Mouse (Mus musculus) retina, adult 2 months (tissue): ENCODE measurements at regions not wholly inside any gene's neighbourhood (a gene's known extent, or its start where the extent isn't known, plus 50 kb on each side); places are given as distances from the start of the nearest gene placed in this dataset.

Source experiments
- DNase-seq: peaks from one replicate; pipeline ENCODE4 v3.0.0-alpha.2; 2012; ENCODE audit warnings: low read depth, low spot score

DNA sequence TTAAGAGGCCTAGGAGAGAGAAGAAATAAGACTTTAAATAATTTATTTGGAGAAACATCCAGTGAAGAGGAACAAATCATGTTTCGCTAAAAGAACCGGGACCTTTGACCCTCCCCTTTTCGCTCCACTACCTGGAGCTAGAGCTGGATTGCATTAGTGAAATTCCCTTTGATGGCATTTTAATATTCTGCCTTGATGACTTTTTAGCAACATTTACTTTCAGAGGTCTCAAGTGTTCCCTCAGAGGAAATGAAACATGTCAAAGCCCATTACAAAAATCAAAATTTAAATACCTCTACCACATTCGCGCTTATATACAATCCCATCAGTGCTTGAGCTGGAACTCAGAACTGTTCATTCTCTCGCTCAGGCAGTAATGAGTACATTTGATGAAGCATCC is 297.0 kb upstream of the Gm10295 start:
- DNase-seq, result no peak

DNA sequence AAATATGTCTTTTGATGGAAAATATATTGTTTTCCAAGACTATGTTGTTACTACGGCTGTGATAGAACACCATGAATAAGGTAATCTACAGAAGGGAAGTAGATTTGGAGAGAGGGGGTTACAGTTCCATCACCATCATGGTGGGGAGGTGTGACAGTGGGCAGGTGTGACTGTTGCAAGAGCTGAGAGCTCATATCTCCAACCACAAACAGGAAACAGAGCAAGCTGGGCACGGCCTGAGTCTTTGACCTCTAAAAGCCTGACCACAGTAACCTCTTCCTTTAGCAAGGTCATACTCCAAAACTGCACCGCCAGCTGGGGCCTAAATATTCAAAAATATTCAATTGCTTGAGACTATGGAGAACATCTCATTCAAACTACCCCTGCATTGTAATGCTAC is 295.7 kb upstream of the Gm10295 start:
- no peak for DNase-seq

DNA sequence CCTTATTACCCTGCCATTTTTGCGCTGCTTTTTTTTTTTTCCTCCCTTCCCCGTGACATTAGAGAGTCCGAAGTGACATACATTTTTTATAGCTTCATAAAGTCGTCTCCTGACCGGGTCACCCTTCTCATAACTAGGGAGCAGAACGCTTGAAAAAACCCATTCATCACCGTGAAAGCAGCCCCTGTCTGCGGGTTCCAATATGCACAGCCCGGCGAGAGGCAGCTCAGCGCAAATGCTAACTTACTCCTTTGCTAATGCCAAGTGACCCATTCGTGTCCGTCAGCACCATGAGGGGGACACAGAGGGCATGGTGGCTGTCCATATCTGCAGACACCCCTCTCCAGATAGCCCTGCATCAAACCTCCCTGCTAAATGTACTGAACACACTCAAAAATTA is 271.8 kb upstream of the Gm10295 start:
- no peak for DNase-seq

DNA sequence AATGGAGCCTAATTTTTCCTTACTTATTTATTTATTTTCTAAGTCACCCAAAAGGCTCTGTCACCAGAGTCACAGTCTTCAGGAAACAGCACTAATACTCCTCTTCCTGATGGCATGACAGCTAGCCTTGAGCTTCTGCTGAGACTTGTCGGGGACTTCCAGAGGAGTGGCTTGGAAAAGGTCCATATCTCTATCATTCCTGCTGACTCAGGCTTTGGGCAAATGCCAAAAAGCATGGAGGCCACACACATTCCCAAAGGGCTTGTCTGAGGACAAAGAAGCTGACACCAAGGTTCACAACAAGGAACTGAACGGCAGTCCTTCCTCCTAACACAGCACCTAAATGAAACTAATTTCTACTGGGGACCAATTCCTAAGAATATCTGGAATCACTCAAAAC is 251.9 kb upstream of the Gm10295 start:
- no peak for DNase-seq

DNA sequence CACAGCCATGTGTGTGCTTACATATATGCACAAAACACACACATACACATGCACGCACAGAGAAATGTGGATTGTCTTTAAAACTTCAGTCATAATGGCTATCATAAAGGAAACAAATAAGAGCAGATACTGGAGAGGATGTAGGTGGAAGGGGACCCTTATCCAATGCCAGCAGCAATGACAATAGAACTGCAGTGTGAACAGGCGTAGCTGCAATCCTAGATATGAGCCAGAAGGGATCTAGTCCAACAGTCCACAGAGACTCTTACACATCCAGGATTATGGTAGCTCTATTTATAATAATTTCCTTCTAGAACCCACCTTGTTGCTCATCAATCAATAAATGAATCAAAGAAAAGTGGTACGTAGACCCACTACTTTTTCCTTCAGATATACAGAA is 245.5 kb upstream of the Gm10295 start:
- DNase-seq, result no peak

DNA sequence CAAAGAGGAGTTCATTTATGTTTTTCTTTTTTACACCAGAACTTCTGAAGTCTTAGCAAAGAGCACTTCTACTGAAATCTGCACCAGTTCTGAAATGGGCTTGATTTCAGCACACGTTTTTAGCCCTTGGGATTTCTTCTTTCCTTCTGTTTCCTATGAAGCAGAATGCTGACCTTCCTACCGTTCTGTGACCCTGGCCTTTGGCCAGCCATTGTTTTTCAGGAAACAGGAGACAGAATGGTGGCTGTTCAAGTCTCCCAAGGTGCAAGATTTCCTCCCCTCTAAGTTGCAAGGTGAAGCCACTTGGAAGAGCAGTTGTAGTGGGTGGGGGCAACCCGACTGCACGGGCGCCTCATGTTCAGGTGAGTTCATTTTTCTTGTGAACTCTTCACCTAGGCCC is 236.3 kb upstream of the Gm10295 start:
- no peak for DNase-seq

DNA sequence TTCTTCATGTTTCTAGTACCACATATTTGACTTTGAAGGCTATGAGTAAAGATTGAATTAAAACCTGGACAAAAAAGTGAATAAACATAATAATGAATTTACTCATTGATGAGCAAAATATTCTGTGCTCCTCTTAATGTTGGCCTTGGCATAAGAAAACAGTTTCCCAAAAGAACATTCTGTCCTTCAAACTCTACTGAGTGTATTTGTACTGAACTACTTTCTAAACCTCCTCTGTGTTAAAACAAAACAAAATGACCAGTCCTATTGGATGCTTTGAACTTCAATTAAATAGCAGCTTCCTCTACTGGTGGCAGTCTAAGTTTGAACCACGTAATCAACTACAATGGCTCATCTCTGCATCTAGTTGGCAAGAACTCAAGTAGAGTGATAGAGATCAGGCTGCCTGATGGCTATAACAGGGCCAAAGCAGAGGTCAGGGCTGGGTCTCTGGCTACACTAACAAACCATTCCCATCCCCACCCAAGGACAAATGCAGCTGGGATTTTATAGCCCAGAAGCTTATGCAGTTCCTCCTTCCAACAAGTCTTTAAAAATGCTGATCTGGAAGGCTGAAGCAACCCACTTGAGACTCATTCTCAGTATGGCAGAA is 232.3 kb upstream of the Gm10295 start:
- DNase-seq, result no peak

DNA sequence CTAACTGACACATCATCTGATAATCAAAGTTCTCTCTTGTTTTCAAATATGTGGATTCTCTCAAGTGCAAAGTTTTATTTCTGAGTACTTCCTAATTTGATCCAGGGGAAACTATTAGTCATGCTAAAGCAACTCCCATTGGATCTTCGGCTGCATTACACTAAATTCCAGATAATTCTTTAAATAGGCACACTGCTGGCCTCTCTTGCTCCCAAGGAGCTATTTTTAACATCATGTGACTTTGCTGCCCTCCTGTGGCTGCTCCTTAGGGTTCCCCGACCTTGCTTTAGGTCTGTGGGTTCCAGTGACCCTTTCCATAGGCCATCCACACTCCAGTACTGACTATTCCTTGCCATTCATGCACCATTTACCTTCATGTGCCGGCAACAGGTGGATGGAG is 230.5 kb upstream of the Gm10295 start:
- DNase-seq, result no peak

DNA sequence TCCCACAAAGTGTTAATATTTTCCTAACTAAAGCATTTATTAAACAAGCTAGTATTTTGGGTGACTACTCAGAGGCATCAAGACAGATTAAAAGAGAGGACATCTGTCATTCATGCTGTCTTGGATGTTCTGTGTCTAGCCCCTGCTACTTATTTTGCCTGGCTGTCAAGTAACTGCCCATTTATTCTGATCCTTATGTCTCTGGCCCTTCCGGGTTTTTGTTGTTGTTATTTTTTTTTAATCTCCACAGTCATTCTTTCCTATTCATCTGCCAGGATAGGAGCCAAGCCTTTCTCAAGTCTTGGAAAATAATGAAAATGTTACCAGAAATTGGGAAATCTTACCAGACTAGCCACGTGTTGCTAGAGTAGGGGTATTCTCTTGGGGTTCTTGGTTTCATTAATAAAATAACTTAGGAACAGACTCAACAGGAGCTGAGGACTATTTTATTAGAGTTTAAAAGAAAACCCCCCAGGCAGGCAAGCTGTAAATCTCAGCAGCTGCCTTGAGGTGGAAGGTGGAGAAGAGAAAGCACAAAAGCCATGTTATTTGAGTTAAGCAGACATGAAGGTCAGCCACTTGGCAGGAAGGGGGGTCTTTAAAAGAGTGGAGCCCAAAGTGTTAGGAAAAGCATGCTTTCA is 209.1 kb upstream of the Gm10295 start:
- DNase-seq, result no peak

DNA sequence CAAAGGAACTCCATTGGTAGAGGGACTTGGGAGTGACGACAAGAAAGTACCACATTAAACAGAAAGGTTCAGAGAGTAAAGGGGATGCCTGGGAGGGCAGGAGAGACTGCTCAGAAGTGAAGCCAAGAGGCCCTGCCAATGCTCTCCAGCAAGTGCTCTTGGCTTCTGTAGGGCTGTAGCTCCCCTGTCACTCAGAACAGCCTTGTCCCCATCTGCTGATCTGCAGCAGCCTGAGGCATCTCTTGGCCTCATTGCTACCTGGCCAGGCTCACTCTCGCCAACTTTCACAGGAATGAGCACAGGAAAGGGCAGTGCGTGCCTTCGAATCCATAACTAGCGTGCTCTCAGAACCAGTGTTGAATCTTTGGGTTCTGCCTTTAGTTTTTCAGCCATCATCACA is 205.2 kb upstream of the Gm10295 start:
- DNase-seq, result no peak

DNA sequence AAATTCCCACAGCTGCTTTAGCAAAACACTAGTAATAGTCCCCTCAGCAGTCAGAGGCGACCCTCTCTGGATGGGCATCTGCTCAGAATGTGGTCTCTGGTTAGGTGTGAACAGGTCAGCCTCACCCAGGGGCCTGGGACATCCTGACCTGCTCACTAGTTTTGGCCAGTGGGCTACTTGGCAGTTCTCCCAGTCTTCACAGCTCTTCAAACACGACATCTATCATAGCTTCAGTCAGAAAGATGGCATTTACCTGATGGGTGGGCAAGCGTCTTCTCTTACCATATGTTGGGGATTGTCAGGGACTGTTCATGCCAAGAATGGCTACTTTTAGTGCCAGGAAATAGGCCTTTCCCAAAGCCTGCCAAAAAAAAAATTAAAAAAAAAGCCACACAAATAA is 204.2 kb upstream of the Gm10295 start:
- DNase-seq, result no peak

DNA sequence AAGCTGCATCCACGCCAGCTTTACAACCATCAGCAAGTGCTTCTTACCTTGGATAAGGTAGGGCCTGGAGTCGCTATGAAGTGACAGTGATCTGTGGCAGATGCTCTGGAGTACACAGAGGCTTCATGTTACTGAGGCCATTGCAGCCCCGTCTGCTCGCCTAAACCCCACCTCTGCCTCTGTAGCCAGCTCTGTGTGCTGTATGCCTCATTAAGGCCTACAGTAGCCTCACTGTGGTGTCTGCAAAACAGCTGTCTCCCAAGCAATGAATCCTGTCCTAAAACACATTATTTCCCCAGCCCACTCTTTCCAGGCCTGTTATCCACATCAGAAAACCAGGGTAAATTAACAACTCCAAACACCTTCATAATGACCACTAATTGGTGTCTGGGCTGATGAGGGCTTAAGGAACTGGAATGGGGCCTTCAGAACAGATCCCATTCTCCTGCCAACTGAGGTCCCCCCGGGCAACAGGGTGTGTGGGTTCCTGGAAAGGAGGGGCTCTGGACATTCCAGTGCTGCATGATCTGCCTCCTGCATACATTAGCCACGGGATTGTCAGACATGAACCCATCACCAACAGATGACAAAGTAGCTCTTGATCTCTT is 195.4 kb upstream of the Gm10295 start:
- no peak for DNase-seq

DNA sequence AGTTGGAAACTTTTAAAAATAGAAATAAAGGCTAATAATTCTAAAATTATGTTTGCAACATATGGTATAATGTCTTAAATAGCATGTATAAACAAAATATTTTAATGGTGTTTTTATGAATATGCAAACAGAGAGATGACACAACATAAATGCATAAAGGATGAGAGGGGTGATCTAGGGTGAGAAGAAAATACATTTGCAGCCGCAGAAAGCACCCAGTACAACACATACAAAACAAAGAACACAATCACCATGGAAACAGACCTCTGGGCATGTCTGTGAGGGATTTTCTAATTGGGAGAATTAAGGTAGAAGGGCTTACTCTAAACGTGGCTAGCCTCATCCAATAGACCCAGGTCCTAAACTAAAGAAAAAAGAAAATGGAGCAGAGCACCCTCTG is 190.2 kb upstream of the Gm10295 start:
- no peak for DNase-seq

DNA sequence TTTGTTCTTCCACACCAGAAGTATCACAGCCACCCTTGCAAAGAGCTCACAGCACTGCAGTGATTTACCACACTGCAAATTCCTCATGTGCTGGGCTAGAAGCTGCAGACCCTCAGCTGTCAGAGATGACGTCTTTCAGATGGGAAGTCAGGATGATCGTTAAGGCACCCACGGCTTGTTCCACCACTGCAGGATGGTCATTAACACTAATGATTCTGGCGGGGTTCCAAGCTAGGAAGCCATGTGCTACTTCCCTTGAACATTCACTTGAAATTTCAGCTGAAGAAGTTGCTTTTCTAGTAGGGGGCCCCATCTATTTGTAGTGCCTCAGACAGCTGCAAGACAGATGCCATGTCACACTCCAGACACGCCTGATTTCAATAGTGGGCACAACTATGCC is 181.8 kb upstream of the Gm10295 start:
- no peak for DNase-seq

DNA sequence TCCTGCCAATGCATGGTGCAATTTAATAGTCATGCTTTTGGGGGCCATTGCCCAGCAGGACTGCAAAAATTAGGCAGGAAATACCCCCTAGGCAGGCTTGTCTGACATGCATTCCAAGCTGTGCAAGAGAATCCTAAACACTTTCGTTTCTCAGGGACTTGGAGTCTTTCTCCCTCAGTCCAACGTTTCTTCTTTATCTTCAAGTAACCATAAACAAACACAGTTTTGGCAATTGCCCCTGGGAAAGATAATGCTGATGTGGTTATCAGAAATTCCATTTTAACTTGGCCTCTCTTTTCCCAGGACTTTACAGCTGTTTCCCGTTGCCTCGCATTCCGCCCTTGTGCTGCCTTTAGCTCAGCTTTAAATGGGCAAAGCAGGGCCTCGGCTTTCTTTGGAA is 180.2 kb upstream of the Gm10295 start:
- no peak for DNase-seq

DNA sequence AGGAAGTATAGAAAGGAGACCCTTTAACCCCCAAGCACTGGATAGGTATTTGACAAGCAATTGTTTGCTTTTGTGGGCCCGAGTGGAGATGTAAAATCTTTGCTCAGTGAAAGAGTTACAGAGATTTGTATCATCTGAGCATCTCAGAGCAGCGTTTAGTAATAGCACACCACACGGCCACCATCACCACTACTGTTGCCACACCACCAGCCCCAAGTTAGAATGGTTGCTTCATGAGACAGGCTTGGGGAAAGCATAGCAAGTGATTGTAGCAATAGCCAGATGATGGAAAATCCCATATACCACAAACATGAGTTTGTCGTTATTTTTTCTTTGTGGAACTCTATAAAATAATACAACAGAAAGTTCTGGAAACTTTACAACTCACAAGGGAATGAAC is 179.6 kb upstream of the Gm10295 start:
- no peak for DNase-seq

DNA sequence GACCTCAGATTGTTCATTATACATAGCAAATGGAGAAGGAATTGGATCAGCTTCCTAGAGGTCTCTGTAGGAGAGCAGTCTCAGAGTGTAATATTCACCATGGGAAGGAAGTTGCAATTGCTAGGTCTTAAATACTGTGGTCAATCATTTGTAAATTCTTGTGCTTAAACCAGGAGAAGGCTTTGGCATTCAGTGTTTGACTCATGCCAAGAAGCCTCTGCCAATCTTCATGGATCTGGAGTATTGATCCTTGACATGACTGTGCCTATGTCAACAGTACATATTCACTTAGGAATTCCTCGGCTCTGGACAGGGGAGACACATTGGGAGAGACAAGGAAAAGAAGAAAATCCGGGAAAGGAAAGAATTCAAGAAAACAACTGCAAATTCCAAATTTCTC is 174.9 kb upstream of the Gm10295 start:
- no peak for DNase-seq

DNA sequence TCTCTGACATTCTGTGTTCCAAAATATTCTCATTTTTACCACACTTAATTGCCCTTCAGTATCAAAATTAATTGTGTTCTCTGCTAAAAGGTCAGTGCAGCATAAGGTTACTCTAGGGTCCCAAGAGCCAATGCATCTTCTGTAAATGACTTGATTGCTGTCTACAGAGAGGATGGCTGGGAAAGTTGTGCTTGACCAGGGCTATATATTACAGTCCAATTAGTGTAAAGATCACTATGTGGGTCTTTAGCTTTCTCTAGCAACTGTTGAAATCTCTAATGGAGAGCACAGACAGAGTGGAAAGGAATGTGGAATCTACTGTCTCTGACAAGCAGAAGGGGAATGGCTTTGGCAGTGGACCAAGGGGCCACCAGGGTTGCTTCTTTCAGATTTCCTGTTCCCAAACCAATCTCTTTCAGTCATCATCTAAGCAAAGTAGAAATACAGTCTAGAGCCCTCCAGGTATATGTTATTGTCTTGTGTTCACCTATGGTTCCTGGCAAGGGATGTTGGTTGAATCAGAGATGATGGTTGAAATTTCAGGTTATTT is 173.4 kb upstream of the Gm10295 start:
- DNase-seq, result no peak

DNA sequence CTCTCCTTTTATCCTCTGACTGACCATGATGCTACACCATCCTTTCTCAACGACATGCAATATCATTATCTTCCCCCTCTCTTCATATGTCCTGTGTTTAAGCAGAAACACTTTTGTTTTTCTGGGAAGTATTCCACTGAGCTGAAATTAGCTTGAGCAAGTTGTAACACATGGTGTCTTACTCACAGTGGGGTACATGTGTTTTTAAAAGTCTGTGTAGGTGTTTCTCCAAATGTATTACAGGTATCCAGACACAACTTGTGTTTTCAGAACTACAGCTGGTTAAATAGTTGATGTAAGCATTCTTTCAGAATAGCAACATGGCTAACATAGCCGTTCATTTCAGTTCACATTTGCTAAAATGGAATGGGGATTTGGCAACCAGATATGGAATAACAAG is 172.8 kb upstream of the Gm10295 start:
- DNase-seq, result no peak

DNA sequence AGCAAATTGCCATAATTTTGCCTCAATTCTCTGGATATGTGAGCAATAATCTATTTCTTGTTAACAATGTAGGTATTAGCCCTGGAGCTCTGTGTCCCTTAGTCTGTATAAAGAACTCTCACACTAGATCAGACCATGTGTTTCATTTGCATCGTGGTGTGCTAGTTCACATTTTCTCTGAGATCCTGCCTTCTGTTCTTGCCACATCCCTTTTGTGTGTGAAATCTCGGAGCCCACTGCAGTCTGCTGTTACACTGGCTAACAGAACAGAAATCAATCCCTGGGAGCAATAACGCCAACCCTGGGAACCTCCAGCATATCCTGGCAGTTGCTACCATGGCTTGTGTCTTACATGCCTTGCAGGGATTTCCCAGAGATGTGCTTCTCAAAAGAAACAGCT is 156.1 kb upstream of the Gm10295 start:
- DNase-seq, result no peak

DNA sequence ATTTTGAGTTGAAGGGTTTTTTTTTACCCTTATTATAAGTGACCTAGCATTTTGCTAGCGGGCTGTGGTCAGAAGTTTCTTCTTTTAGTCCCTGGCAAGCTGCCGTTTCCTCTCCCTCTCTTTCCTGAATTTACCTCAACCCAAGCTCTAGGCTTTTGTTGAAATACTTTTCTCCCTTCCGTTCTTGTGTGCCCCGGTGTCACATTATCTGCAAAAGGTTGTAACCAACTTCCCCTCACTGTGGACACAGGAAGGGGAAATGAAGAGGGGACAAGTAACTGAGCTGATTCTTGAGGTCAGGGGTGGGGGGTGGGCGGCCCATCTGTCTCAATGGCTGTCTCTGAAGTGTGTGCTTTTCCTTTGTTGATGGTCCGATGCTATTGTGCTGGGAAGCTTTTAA is 149.4 kb upstream of the Gm10295 start:
- no peak for DNase-seq

DNA sequence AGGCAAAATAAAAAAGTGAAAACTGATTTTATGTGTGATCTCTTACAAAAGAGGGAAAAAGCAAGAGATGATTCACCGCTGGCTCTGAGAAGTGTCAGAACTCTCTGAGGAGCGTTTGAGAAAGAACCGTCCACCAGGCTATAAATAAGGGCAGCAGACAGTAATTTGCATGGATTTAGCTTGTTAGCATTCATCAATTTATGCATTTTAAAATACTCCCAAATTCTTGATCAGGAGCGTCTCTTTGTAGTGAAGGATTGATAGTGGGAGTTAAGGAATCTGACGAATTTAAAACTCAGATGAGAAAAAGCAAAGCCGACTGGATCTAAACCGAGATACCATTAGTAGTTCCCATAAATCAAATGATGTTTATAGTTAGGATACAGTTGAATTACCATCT is 146.8 kb upstream of the Gm10295 start:
- no peak for DNase-seq

DNA sequence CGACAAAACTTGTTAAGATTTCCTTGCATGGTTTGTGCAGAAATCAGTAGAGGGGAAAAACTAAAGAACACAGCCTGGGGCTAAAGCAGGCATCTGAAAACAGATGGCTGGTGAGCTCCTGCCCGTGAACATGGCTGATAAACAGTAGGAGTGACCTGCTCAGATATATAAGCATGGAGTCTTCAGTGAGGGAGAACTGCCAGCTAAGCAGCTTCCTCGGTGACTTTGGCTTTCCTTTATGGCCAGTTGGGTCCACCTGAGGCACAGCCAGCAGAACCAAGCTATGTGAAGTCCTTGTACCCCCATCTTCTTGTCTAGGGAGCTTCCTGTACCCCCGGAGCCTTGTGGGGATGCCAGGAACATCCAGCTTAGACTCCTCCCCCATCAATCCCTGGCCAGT is 139.8 kb upstream of the Gm10295 start:
- no peak for DNase-seq
